Mouse (Mus musculus): ENCODE data around the gene Mark2. TPM values are rescaled to one million over a fixed set of nuclear protein-coding genes. Genes with fewer than 3 reads are reported as not detected.

Mark2 gene
- polyA plus RNA-seq, 1 experiment, result 33.7 TPM

DNA sequence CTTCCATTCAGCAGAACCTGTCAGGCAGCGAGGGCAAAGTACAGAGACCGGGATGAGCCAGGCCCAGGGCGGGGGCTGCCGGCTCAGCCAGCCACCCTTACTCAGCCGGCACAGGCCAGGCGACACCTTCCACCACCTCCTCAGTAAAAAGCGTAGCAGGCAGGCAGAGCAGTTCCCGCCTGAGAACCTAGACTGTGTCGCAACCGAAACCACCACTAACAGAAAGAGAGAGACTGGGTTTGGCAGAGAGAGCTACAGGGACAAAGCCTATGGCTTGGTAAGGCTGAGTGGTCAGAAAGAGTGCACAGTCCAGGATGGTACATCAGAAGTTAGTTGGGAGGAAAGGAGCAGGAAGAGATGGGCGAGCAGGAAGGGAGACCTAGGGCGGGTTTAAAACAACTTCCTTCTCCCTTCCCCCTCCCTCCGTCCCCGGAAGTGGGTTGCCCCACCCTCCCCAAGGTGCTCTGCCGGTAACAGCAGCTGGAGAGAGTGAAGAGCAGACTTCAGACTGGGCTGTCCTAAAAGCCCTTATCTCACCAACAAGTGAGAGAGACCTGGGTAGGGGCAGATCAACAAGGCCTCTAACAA lies 46.5 kb downstream of the Mark2 start:
- H3ac ChIP-seq (ENCODE audit: control insufficient read depth, insufficient read length), result no peak overlapping the region
- TF ChIP-seq E2F4 (IDR thresholded peaks at IDR 0.05; ENCODE audit: insufficient read depth) (no peak), CEBPB (IDR thresholded peaks at IDR 0.05; ENCODE audit: insufficient read depth, poor library complexity, severe bottlenecking) (0 out of 2 replicates have a peak, but pooled peaks have one; percentile 42), SRF (IDR thresholded peaks at IDR 0.05; ENCODE audit: control insufficient read depth, insufficient read length, low read depth) (no peak), TCF12 (IDR thresholded peaks at IDR 0.05; ENCODE audit: insufficient read depth, poor library complexity, severe bottlenecking) (no peak), MYOD1 (IDR thresholded peaks at IDR 0.05; ENCODE audit: control insufficient read depth in 1 of 3, insufficient read length in 2 of 3, low read depth in 2 of 3) (no peak), MYOG (IDR thresholded peaks at IDR 0.05; ENCODE audit: control insufficient read depth in 1 of 3, insufficient read depth in 1 of 3, insufficient read length in 2 of 3, low read depth in 2 of 3) (no peak)
- H3K4me3 ChIP-seq, result no peak overlapping the region
- no peaks in the 10 kb centered on the region for H3K36me3 ChIP-seq (ENCODE audit: control insufficient read depth, insufficient read depth)
- no peaks in the 10 kb centered on the region for H3K27me3 ChIP-seq (ENCODE audit: control insufficient read depth, insufficient read depth, insufficient read length)
- H3K79me2 ChIP-seq (ENCODE audit: control insufficient read depth, insufficient read depth), result peaks cover 57% of the 10 kb centered on the region
- H3K4me2 ChIP-seq (ENCODE audit: low read depth), result peak overlapping the region; percentile 3

DNA sequence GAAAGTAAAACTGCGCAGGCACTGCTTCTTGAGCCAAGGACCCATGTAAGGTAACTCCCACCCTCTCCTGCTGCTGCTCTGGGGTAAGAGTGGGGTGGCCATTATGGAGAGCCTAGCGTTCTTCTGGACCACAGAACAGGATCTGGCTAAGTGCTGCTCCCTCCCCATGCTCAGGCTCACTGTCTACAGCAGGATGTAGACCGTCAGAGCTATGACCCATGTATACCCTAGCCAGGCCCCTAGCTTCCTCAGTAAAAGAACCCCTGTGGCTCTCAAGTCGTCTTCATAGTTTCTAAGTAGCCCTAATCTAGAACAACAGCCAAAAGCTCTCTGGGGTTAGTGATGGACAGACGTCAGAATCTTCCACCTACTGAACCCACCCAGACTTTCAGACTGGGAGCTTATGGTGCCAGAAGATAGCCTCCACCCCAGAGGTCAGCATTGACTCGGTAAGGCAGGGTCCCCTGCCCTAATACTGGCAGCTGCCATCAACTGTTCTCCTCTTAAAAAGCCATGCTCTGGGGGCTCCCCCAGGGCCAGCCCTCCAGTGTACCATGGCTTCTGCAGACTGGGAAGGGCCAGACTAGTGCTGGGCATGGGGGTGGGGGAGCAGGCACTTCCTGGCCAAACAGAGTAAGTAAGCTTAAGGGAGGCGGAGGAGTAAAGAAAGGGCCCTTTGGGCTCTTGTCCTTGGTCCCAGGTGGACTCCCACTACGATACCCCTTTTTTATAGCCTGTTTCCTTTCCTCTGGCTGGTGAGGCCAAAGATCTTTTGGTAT lies 47.4 kb downstream of the Mark2 start:
- no peak overlapping the region for H3K4me3 ChIP-seq
- peaks cover 55% of the 10 kb centered on the region for H3K79me2 ChIP-seq (ENCODE audit: control insufficient read depth, insufficient read depth)
- no peaks in the 10 kb centered on the region for H3K36me3 ChIP-seq (ENCODE audit: control insufficient read depth, insufficient read depth)
- H3K27me3 ChIP-seq (ENCODE audit: control insufficient read depth, insufficient read depth, insufficient read length), result no peaks in the 10 kb centered on the region
- no peak overlapping the region for H3ac ChIP-seq (ENCODE audit: control insufficient read depth, insufficient read length)
- H3K4me2 ChIP-seq (ENCODE audit: low read depth), result no peak overlapping the region
- TF ChIP-seq TCF3 (IDR thresholded peaks at IDR 0.05; ENCODE audit: insufficient read length, low read depth), result no peak
- TF ChIP-seq MYOD1 (IDR thresholded peaks at IDR 0.05; ENCODE audit: control insufficient read depth in 1 of 3, insufficient read length in 2 of 3, low read depth in 2 of 3), result no peak
- TF ChIP-seq SRF (IDR thresholded peaks at IDR 0.05; ENCODE audit: control insufficient read depth, insufficient read length, low read depth), result no peak
- TF ChIP-seq MYOG (IDR thresholded peaks at IDR 0.05; ENCODE audit: control insufficient read depth in 1 of 3, insufficient read depth in 1 of 3, insufficient read length in 2 of 3, low read depth in 2 of 3), result no peak
- TF ChIP-seq CEBPB (IDR thresholded peaks at IDR 0.05; ENCODE audit: insufficient read depth, poor library complexity, severe bottlenecking), result no peak
- TF ChIP-seq REST (IDR thresholded peaks at IDR 0.05; ENCODE audit: insufficient read depth, insufficient read length), result no peak
- TF ChIP-seq E2F4 (IDR thresholded peaks at IDR 0.05; ENCODE audit: insufficient read depth), result no peak
- no peak for TF ChIP-seq POLR2A (IDR thresholded peaks at IDR 0.05; ENCODE audit: insufficient read length, low read depth)
- no peak for TF ChIP-seq MAX (IDR thresholded peaks at IDR 0.05; ENCODE audit: low read depth)
- no peak for TF ChIP-seq POLR2AphosphoS2 (IDR thresholded peaks at IDR 0.05; ENCODE audit: insufficient read length, low read depth)
- TF ChIP-seq USF1 (IDR thresholded peaks at IDR 0.05; ENCODE audit: low read depth), result no peak
- TF ChIP-seq TCF12 (IDR thresholded peaks at IDR 0.05; ENCODE audit: insufficient read depth, poor library complexity, severe bottlenecking), result no peak

DNA sequence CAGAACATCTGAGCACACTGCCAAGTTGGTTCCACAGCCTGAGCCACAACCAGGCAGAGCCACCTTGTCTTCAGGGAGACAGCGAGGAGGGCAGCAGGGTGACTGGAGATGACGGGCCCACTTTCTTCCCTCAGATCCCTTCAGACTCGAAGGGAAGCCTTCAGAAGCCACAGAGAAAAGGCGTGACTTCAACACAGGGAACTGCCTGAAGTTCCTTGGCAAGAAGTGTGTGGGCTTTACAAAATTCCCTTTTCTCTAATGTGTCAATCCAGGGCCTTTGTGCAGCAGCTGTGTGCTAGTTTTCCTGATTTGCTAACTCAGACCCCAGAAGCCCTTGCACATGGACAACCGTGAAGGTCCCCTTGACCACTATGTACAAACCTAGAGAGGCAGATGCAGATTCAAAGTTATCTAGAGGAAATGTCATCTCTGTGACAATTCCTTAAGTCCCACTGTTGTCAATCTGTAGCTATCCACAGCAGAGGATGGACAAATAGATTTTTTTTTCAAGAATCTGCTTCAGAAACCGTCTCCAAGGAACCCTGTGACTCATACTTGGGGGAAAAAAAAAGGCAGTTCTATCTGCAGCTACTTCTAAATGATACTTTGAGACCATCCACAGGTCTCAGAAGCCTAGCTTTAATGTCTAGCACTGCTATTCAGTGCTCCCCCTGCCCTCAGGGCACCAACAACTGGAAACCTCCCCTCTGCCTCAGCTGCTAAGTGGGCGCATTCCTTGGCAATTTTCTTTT lies 49.5 kb downstream of the Mark2 start:
- TF ChIP-seq MYOG (IDR thresholded peaks at IDR 0.05; ENCODE audit: control insufficient read depth in 1 of 3, insufficient read depth in 1 of 3, insufficient read length in 2 of 3, low read depth in 2 of 3) (peak in 1 of 3 experiments; percentile 54), POLR2AphosphoS2 (IDR thresholded peaks at IDR 0.05; ENCODE audit: insufficient read length, low read depth) (no peak), E2F4 (IDR thresholded peaks at IDR 0.05; ENCODE audit: insufficient read depth) (no peak), MYOD1 (IDR thresholded peaks at IDR 0.05; ENCODE audit: control insufficient read depth in 1 of 3, insufficient read length in 2 of 3, low read depth in 2 of 3) (peak in 1 of 3 experiments; percentile 30), TCF3 (IDR thresholded peaks at IDR 0.05; ENCODE audit: insufficient read length, low read depth) (no peak), REST (IDR thresholded peaks at IDR 0.05; ENCODE audit: insufficient read depth, insufficient read length) (no peak)
- Histone ChIP-seq H3K27me3 (ENCODE audit: control insufficient read depth, insufficient read depth, insufficient read length) (no peaks in the 10 kb centered on the region), H3ac (ENCODE audit: control insufficient read depth, insufficient read length) (no peak overlapping the region), H3K36me3 (ENCODE audit: control insufficient read depth, insufficient read depth) (peaks cover 2% of the 10 kb centered on the region), H3K79me2 (ENCODE audit: control insufficient read depth, insufficient read depth) (peaks cover 40% of the 10 kb centered on the region), H3K4me2 (ENCODE audit: low read depth) (peak overlapping the region; percentile 45), H3K4me3 (no peak overlapping the region)

DNA sequence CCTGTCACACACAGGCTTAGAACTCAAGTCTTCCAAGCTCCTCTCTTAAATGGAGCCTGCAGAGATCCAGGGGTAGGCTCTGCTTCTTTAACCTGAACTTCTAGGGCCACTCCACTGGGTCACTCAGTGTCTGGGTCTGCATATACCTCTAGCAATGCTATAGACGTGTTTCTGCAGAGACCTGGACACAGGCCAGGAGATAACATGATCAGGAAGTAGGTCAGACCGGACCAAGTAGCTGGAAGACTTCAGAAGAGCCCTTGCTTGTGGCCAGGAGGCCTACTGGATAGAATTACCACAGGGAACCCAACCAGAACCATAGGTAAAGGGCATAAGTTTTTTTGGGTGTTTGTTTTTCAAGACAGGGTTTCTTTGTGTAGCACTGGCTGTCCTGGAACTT lies 51.9 kb downstream of the Mark2 start:
- H3K79me2 ChIP-seq (ENCODE audit: control insufficient read depth, insufficient read depth), result peaks cover 20% of the 10 kb centered on the region
- no peak overlapping the region for H3ac ChIP-seq (ENCODE audit: control insufficient read depth, insufficient read length)
- no peaks in the 10 kb centered on the region for H3K27me3 ChIP-seq (ENCODE audit: control insufficient read depth, insufficient read depth, insufficient read length)
- peaks cover 23% of the 10 kb centered on the region for H3K36me3 ChIP-seq (ENCODE audit: control insufficient read depth, insufficient read depth)
- H3K4me2 ChIP-seq (ENCODE audit: low read depth), result no peak overlapping the region
- no peak for TF ChIP-seq POLR2AphosphoS2 (IDR thresholded peaks at IDR 0.05; ENCODE audit: insufficient read length, low read depth)
- no peak for TF ChIP-seq SRF (IDR thresholded peaks at IDR 0.05; ENCODE audit: control insufficient read depth, insufficient read length, low read depth)
- TF ChIP-seq TCF12 (IDR thresholded peaks at IDR 0.05; ENCODE audit: insufficient read depth, poor library complexity, severe bottlenecking), result no peak
- TF ChIP-seq POLR2A (IDR thresholded peaks at IDR 0.05; ENCODE audit: insufficient read length, low read depth), result no peak
- H3K4me3 ChIP-seq, result no peak overlapping the region

All from myocyte (in vitro differentiated cells).